Mouse (Mus musculus) adrenal gland, adult 2 months (tissue): ENCODE results near the gene Gtf2f1. TPM values are rescaled to one million over a fixed set of nuclear protein-coding genes. Genes with fewer than 3 reads are reported as not detected.
"Not testable (repeated sequence)": the region's sequence is repeated elsewhere in the genome, so short reads cannot be mapped to it uniquely, and the experiment has no call there.

Source experiments
- DNase-seq: peaks from one replicate; pipeline ENCODE4 v3.0.0; 2021
- long read RNA-seq: library from polyadenylated mRNA; stranded (forward); transcript quantifications from one replicate; pipeline ENCODE4 v2.0.0, GENCODE M21; 2021
- polyA plus RNA-seq: library from polyadenylated mRNA; depleted of rRNA; stranded (reverse); fragments of >200 nt; gene quantifications from 2 replicates; pipeline ENCODE4 v1.2.3, GENCODE M21; 2012; rRNA removed
- total RNA-seq, 2 experiments: library from RNA; stranded (reverse); gene quantifications; 2 replicates each; pipeline ENCODE4 v1.2.3; 2021

The Gtf2f1 gene
- total RNA-seq (10 to 100 TPM; 55.8 to 57.3 TPM), polyA plus RNA-seq (23.8 and 28.5 TPM in 2 replicates)
- long read RNA-seq, transcript Gtf2f1-201 (13 exons, 1,717 nt), result major isoform, 51 of 70 reads
- long read RNA-seq, partial matches to known transcripts, result 3 of 70 reads
- long read RNA-seq, other reads (novel, unspliced or antisense), result 16 of 70 reads

- peak; percentile 96 for DNase-seq
These were observed at the start of gene Gtf2f1, which contains the start of gene Gm17949 for GRCm38 (mm10) chr17:57011236-57012141. Gene Gtf2f1 (minus strand): TSS chr17:57011288. Gene Gm17949 (plus strand): TSS chr17:57011469.

- DNase-seq, result peak; percentile 96
These were observed 49.2 kb upstream of the Gtf2f1 start for GRCm38 (mm10) chr17:57060231-57060801.

GRCm38 (mm10) chr17:57059486-57059977, 48.4 kb upstream of the Gtf2f1 start, which contains the start of gene Slc25a23:
Gene Slc25a23 (minus strand): TSS chr17:57059863.
- DNase-seq, result peak; percentile 79

GRCm38 (mm10) chr17:57058891-57059485, 47.9 kb upstream of the Gtf2f1 start, which contains the start of gene Crb3:
Gene Crb3 (plus strand): TSS chr17:57059105.
- peak; percentile 56 for DNase-seq

- DNase-seq, result no peak
These were observed 45.2 kb upstream of the Gtf2f1 start for GRCm38 (mm10) chr17:57056246-57056645.

- not testable (repeated sequence) for DNase-seq
These were observed 40.6 kb upstream of the Gtf2f1 start for GRCm38 (mm10) chr17:57051679-57052078.

- DNase-seq, result no peak
These were observed 37.7 kb upstream of the Gtf2f1 start for GRCm38 (mm10) chr17:57048816-57049215.

GRCm38 (mm10) chr17:57047406-57047805, 36.3 kb upstream of the Gtf2f1 start:
- DNase-seq, result no peak

GRCm38 (mm10) chr17:57041554-57041953, 30.5 kb upstream of the Gtf2f1 start, which contains the start of gene Slc25a41:
Gene Slc25a41 (minus strand): TSS chr17:57041654.
- DNase-seq, result no peak

- no peak for DNase-seq
These were observed 27.9 kb upstream of the Gtf2f1 start for GRCm38 (mm10) chr17:57038978-57039377.

- no peak for DNase-seq
These were observed 21.8 kb upstream of the Gtf2f1 start for GRCm38 (mm10) chr17:57032854-57033253.

- peak; percentile 99 for DNase-seq
These were observed 20.8 kb upstream of the Gtf2f1 start for GRCm38 (mm10) chr17:57031661-57032420.

GRCm38 (mm10) chr17:57030931-57031660, 20.0 kb upstream of the Gtf2f1 start, which contains the start of gene Khsrp:
Gene Khsrp (minus strand): TSS chr17:57031522.
- DNase-seq, result peak; percentile 54

GRCm38 (mm10) chr17:57029691-57030090, 18.6 kb upstream of the Gtf2f1 start:
- DNase-seq, result peak; percentile 58

- no peak for DNase-seq
These were observed 16.4 kb upstream of the Gtf2f1 start for GRCm38 (mm10) chr17:57027471-57027870.

GRCm38 (mm10) chr17:57020960-57021359, 9.9 kb upstream of the Gtf2f1 start:
- no peak for DNase-seq

- no peak for DNase-seq
These were observed 8.6 kb upstream of the Gtf2f1 start for GRCm38 (mm10) chr17:57019693-57020092.

GRCm38 (mm10) chr17:57012245-57012795, 1.2 kb upstream of the Gtf2f1 start:
- no peak for DNase-seq

- DNase-seq, result no peak
These were observed 215 bp downstream of the Gtf2f1 start for GRCm38 (mm10) chr17:57010911-57011235.
